Mouse (Mus musculus) forelimb bud, embryonic 11.5 days (tissue): Measurements from ENCODE around the gene Trabd.

Source experiments
- DNase-seq: peaks from one replicate; pipeline ENCODE4 v3.0.0-alpha.2; 2012; ENCODE audit warnings: low read depth, low spot score

Trabd gene

GRCm38 (mm10) chr15:89074613-89075477 is at the start of gene Trabd:
Gene Trabd (plus strand): TSS chr15:89075124.
- DNase-seq, result no peak

GRCm38 (mm10) chr15:89044381-89044780 is 30.5 kb upstream of the Trabd start:
- no peak for DNase-seq

- DNase-seq, result no peak
Observed at GRCm38 (mm10) chr15:89046356-89046755, 28.6 kb upstream of the Trabd start.

GRCm38 (mm10) chr15:89054666-89055065 is 20.3 kb upstream of the Trabd start:
- DNase-seq, result no peak

- DNase-seq, result no peak
Observed at GRCm38 (mm10) chr15:89058736-89059135, 16.2 kb upstream of the Trabd start.

- peak; percentile 34 for DNase-seq
Observed at GRCm38 (mm10) chr15:89059161-89059931, 15.6 kb upstream of the Trabd start, which contains the start of gene Panx2. Gene Panx2 (plus strand): TSS chr15:89059734.

- peak; percentile 25 for DNase-seq
Observed at GRCm38 (mm10) chr15:89060032-89060681, 14.8 kb upstream of the Trabd start.

- DNase-seq, result no peak
Observed at GRCm38 (mm10) chr15:89060811-89061460, 14.0 kb upstream of the Trabd start.

- no peak for DNase-seq
Observed at GRCm38 (mm10) chr15:89061761-89062517, 13.0 kb upstream of the Trabd start.

GRCm38 (mm10) chr15:89062518-89062910 is 12.4 kb upstream of the Trabd start:
- DNase-seq, result no peak

- no peak for DNase-seq
Observed at GRCm38 (mm10) chr15:89063001-89063400, 11.9 kb upstream of the Trabd start.

GRCm38 (mm10) chr15:89063536-89063935 is 11.4 kb upstream of the Trabd start:
- DNase-seq, result no peak

GRCm38 (mm10) chr15:89064891-89065290 is 10.0 kb upstream of the Trabd start:
- DNase-seq, result no peak

- no peak for DNase-seq
Observed at GRCm38 (mm10) chr15:89067609-89068008, 7.3 kb upstream of the Trabd start.

- no peak for DNase-seq
Observed at GRCm38 (mm10) chr15:89068226-89068625, 6.7 kb upstream of the Trabd start.

- no peak for DNase-seq
Observed at GRCm38 (mm10) chr15:89069336-89069840, 5.5 kb upstream of the Trabd start.

- DNase-seq, result no peak
Observed at GRCm38 (mm10) chr15:89070606-89071005, 4.3 kb upstream of the Trabd start.

GRCm38 (mm10) chr15:89073993-89074603 is 826 bp upstream of the Trabd start:
- DNase-seq, result no peak

GRCm38 (mm10) chr15:89075478-89076147 is 689 bp downstream of the Trabd start:
- peak; percentile 78 for DNase-seq
